Mouse (Mus musculus): ENCODE results near the gene Plcl2. TPM values are rescaled to one million over a fixed set of nuclear protein-coding genes. Genes with fewer than 3 reads are reported as not detected.

Gene Plcl2
- polyA plus RNA-seq (2015; fragmentation: Nextera tagmentation; extraction: Ambion mirVana), result 2.3 and 2.7 TPM in 2 replicates

GRCm38 (mm10) chr17:50509251-50510104 is at the start of gene Plcl2:
Gene Plcl2 (plus strand): TSS chr17:50509403.
- peak within 1 kb of the TSS; percentile 89 for H3K9ac ChIP-seq (ENCODE audit: low read length)
- peak within 1 kb of the TSS; percentile 76 for H3K4me2 ChIP-seq (ENCODE audit: low read depth, low read length)
- under 1% methylated on average over 82 of the region's 95 CpGs for WGBS
- H3K36me3 ChIP-seq (ENCODE audit: control insufficient read depth, insufficient read depth, low read length), result no peaks in the 10 kb centered on the region
- peak; percentile 49; the same call in 1 of the 2 replicates for ATAC-seq (ENCODE audit: insufficient read depth, low FRiP score)
- H3K27me3 ChIP-seq (ENCODE audit: control insufficient read depth, insufficient read depth, low read length), result no peaks in the 10 kb centered on the region
- H3K4me3 ChIP-seq (replicated peaks; ENCODE audit: low read length), result peak within 1 kb of the TSS; percentile 78
- H3K27ac ChIP-seq (ENCODE audit: low read length), result peak within 1 kb of the TSS; percentile 35
- no peaks in the 10 kb centered on the region for H3K4me1 ChIP-seq (ENCODE audit: control insufficient read depth, insufficient read depth, low read length)
- H3K9me3 ChIP-seq (replicated peaks; ENCODE audit: control insufficient read depth, low read length), result no peaks in the 10 kb centered on the region

- WGBS, result 63% methylated on average over 8 of the region's 8 CpGs
- ATAC-seq (ENCODE audit: insufficient read depth, low FRiP score), result no peak
- H3K27ac ChIP-seq (ENCODE audit: low read length), result no peak overlapping the region
Observed at GRCm38 (mm10) chr17:50460301-50460700, 48.9 kb upstream of the Plcl2 start.

DNA sequence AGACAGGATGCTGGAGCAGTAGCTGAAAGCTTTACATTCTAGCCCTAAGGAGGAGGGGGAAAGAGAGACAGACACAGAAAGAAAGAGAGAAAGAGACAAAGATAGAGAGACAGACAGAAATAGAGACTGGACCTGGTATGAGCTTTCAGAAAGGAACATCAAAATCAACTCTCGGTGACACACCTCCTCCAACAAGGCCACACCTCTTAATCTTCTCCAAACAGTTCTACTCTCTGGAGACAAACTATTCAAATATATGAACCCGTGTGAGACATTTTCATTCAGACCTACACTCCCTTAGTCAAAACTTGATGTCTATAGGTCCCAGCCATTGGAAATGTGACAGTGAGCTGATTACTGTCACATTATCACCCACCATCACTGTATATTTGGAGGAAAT is 41.8 kb upstream of the Plcl2 start:
- 77% methylated on average over 2 of the region's 2 CpGs for WGBS
- H3K27me3 ChIP-seq (ENCODE audit: control insufficient read depth, insufficient read depth, low read length), result no peaks in the 10 kb centered on the region
- ATAC-seq (ENCODE audit: insufficient read depth, low FRiP score), result no peak

More at GRCm38 (mm10) chr17:50460301-50460700, 48.9 kb upstream of the Plcl2 start:
- Histone ChIP-seq H3K9me3 (replicated peaks; ENCODE audit: control insufficient read depth, low read length) (no peaks in the 10 kb centered on the region), H3K36me3 (ENCODE audit: control insufficient read depth, insufficient read depth, low read length) (no peaks in the 10 kb centered on the region), H3K9ac (ENCODE audit: low read length) (no peak overlapping the region), H3K4me2 (ENCODE audit: low read depth, low read length) (no peak overlapping the region), H3K4me1 (ENCODE audit: control insufficient read depth, insufficient read depth, low read length) (0 out of 2 replicates have a peak, but pooled peaks cover 2% of the 10 kb centered on the region), H3K4me3 (replicated peaks; ENCODE audit: low read length) (no peak overlapping the region), H3K27me3 (ENCODE audit: control insufficient read depth, insufficient read depth, low read length) (no peaks in the 10 kb centered on the region)

GRCm38 (mm10) chr17:50469126-50469525 is 40.1 kb upstream of the Plcl2 start:
- Histone ChIP-seq H3K9me3 (replicated peaks; ENCODE audit: control insufficient read depth, low read length) (no peaks in the 10 kb centered on the region), H3K4me2 (ENCODE audit: low read depth, low read length) (no peak overlapping the region), H3K27ac (ENCODE audit: low read length) (no peak overlapping the region), H3K4me1 (ENCODE audit: control insufficient read depth, insufficient read depth, low read length) (peaks cover 7% of the 10 kb centered on the region; the same call in 1 of the 2 replicates), H3K4me3 (replicated peaks; ENCODE audit: low read length) (no peak overlapping the region), H3K27me3 (ENCODE audit: control insufficient read depth, insufficient read depth, low read length) (no peaks in the 10 kb centered on the region), H3K36me3 (ENCODE audit: control insufficient read depth, insufficient read depth, low read length) (no peaks in the 10 kb centered on the region), H3K9ac (ENCODE audit: low read length) (no peak overlapping the region)
- WGBS, result 83% methylated on average over 5 of the region's 5 CpGs
- ATAC-seq (ENCODE audit: insufficient read depth, low FRiP score), result no peak

More for the DNA sequence above, 41.8 kb upstream of the Plcl2 start:
- no peak overlapping the region for H3K9ac ChIP-seq (ENCODE audit: low read length)
- H3K4me3 ChIP-seq (replicated peaks; ENCODE audit: low read length), result no peak overlapping the region
- H3K9me3 ChIP-seq (replicated peaks; ENCODE audit: control insufficient read depth, low read length), result no peaks in the 10 kb centered on the region
- no peak overlapping the region for H3K27ac ChIP-seq (ENCODE audit: low read length)
- H3K4me2 ChIP-seq (ENCODE audit: low read depth, low read length), result no peak overlapping the region
- H3K4me1 ChIP-seq (ENCODE audit: control insufficient read depth, insufficient read depth, low read length), result peaks cover 7% of the 10 kb centered on the region; the same call in 1 of the 2 replicates
- no peaks in the 10 kb centered on the region for H3K36me3 ChIP-seq (ENCODE audit: control insufficient read depth, insufficient read depth, low read length)

DNA sequence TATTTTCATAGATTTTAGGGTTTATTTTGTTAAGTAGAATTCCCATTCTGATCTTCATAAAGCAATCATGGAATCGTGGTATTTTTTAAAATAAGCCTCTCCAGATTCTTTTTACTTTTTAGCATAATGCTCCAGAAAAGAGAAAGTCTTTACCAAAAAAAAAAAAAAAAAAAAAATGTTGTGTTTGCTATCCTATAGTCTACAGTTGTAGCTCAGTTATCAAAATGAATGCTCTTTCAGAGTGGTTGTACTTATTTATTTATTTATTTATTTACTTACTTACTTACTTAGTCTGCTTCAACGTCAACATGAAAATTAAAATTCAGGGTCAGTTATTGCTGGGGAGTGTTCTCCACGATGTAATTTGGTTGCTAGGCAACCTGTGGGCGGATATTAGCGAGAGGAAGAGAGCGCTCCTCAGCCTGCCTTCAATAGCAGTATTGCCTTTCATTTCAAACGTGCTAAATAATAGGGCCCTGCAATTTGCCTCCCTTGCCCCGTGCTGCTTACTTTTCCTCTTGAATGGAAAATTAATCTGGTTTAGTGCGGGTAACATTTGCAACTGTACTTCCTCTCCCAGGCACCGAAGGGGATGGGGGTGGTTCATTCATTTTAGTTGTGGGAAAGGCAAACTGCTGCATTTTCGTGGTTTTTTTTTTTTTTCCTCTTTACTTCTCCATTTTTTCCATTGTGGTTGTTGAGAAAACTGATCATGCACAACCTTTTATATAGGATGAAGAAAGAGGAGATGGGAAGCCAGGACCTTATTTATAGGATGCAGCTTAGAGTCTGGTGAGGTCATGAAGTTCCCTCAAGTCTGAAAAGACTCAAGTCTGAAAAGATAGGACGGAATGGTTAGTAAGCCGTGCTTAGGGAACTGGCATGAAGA is 39.4 kb upstream of the Plcl2 start:
- WGBS, result 28% methylated on average over 13 of the region's 13 CpGs
- no peak; the same call in 1 of the 2 replicates for ATAC-seq (ENCODE audit: insufficient read depth, low FRiP score)
- no peaks in the 10 kb centered on the region for H3K9me3 ChIP-seq (replicated peaks; ENCODE audit: control insufficient read depth, low read length)
- H3K4me1 ChIP-seq (ENCODE audit: control insufficient read depth, insufficient read depth, low read length), result peaks cover 7% of the 10 kb centered on the region; the same call in 1 of the 2 replicates
- peak overlapping the region; percentile 33 for H3K4me2 ChIP-seq (ENCODE audit: low read depth, low read length)
- no peaks in the 10 kb centered on the region for H3K36me3 ChIP-seq (ENCODE audit: control insufficient read depth, insufficient read depth, low read length)
- H3K27me3 ChIP-seq (ENCODE audit: control insufficient read depth, insufficient read depth, low read length), result no peaks in the 10 kb centered on the region
- peak overlapping the region; percentile 71 for H3K27ac ChIP-seq (ENCODE audit: low read length)
- H3K4me3 ChIP-seq (replicated peaks; ENCODE audit: low read length), result peak overlapping the region; percentile 16
- H3K9ac ChIP-seq (ENCODE audit: low read length), result no peak overlapping the region; the same call in 1 of the 2 replicates

GRCm38 (mm10) chr17:50470432-50471078 is 38.6 kb upstream of the Plcl2 start:
- no peaks in the 10 kb centered on the region for H3K9me3 ChIP-seq (replicated peaks; ENCODE audit: control insufficient read depth, low read length)
- peaks cover 7% of the 10 kb centered on the region; the same call in 1 of the 2 replicates for H3K4me1 ChIP-seq (ENCODE audit: control insufficient read depth, insufficient read depth, low read length)
- H3K27me3 ChIP-seq (ENCODE audit: control insufficient read depth, insufficient read depth, low read length), result no peaks in the 10 kb centered on the region
- no peaks in the 10 kb centered on the region for H3K36me3 ChIP-seq (ENCODE audit: control insufficient read depth, insufficient read depth, low read length)
- 26% methylated on average over 16 of the region's 16 CpGs for WGBS
- peak overlapping the region; percentile 33 for H3K4me2 ChIP-seq (ENCODE audit: low read depth, low read length)
- H3K27ac ChIP-seq (ENCODE audit: low read length), result peak overlapping the region; percentile 71
- H3K4me3 ChIP-seq (replicated peaks; ENCODE audit: low read length), result peak overlapping the region; percentile 16
- peak; percentile 40; the same call in 1 of the 2 replicates for ATAC-seq (ENCODE audit: insufficient read depth, low FRiP score)
- no peak overlapping the region; the same call in 1 of the 2 replicates for H3K9ac ChIP-seq (ENCODE audit: low read length)

- ATAC-seq (ENCODE audit: insufficient read depth, low FRiP score), result no peak
- no peaks in the 10 kb centered on the region for H3K27me3 ChIP-seq (ENCODE audit: control insufficient read depth, insufficient read depth, low read length)
- H3K9ac ChIP-seq (ENCODE audit: low read length), result no peak overlapping the region
- WGBS, result 52% methylated on average over 3 of the region's 3 CpGs
- 0 out of 2 replicates have a peak overlapping the region, but pooled peaks have one; percentile 8 for H3K27ac ChIP-seq (ENCODE audit: low read length)
- no peak overlapping the region for H3K4me2 ChIP-seq (ENCODE audit: low read depth, low read length)
- no peaks in the 10 kb centered on the region for H3K36me3 ChIP-seq (ENCODE audit: control insufficient read depth, insufficient read depth, low read length)
- H3K9me3 ChIP-seq (replicated peaks; ENCODE audit: control insufficient read depth, low read length), result no peaks in the 10 kb centered on the region
- no peak overlapping the region for H3K4me3 ChIP-seq (replicated peaks; ENCODE audit: low read length)
- peaks cover 7% of the 10 kb centered on the region; the same call in 1 of the 2 replicates for H3K4me1 ChIP-seq (ENCODE audit: control insufficient read depth, insufficient read depth, low read length)
Observed at GRCm38 (mm10) chr17:50471230-50471629, 38.0 kb upstream of the Plcl2 start.

- H3K27me3 ChIP-seq (ENCODE audit: control insufficient read depth, insufficient read depth, low read length), result no peaks in the 10 kb centered on the region
- no peak for ATAC-seq (ENCODE audit: insufficient read depth, low FRiP score)
- no peaks in the 10 kb centered on the region for H3K36me3 ChIP-seq (ENCODE audit: control insufficient read depth, insufficient read depth, low read length)
- no peaks in the 10 kb centered on the region for H3K4me1 ChIP-seq (ENCODE audit: control insufficient read depth, insufficient read depth, low read length)
- H3K27ac ChIP-seq (ENCODE audit: low read length), result no peak overlapping the region
- WGBS, result 81% methylated on average over 4 of the region's 4 CpGs
- H3K4me3 ChIP-seq (replicated peaks; ENCODE audit: low read length), result no peak overlapping the region
- no peak overlapping the region for H3K9ac ChIP-seq (ENCODE audit: low read length)
- no peak overlapping the region for H3K4me2 ChIP-seq (ENCODE audit: low read depth, low read length)
- no peaks in the 10 kb centered on the region for H3K9me3 ChIP-seq (replicated peaks; ENCODE audit: control insufficient read depth, low read length)
Observed at GRCm38 (mm10) chr17:50477277-50477676, 31.9 kb upstream of the Plcl2 start.
